8 mouse cellular contexts compared by ENCODE assay signal in the genomic region with DNA sequence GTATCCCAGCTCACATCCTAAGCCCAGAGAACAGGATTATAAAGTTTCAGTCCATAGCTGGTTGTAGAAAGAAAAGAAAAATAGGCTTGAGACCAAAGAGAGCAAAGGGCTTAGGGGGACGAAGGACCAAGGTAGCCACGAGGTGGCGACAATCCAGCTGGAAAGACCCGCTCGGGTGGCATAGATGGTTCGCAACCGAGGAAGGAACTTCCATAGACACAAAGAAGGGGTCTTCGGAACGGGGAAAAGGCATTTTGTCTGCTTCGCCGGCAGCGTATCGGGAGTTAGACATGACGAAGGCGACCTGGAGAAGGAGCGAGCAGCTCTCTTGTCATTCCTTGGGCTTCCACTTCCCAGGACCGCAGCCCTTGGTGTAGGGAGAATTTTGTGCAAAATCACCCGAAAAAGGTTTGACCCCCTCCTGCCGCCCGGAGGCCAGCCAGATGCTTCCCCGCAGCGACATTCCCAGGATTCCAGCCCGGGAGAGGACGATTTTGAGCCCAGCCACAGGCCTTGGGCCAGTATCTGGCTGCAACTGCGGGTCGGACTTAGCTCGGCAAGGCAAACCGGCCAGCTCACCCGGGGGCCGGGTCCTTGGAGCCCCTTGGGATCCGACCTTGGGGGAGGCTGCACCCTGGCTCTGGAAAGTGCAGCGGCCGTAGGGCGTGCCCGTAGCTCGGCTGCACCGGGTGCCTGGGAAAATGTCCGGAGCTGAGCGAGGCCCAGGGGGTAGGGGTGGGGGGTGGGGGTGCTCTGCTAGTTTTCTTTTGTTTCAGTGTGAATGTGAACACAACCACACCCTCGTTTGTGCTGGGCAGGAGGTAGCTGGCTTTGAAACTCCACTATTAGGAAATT.
DNase-seq lines count a peak whose midpoint lies in the region; ATAC-seq and TF ChIP-seq lines count a peak whose summit lies in the region.

No protein-coding gene starts in this region.

- peak; percentile 66 for DNase-seq in c-Kit-positive CD71-negative TER-119-negative erythroid progenitor cells, embryonic 14.5 days (ENCODE audit: low read depth)
- peak; percentile 87 to 89 for DNase-seq in heart, postnatal 10 days
- DNase-seq in kidney, postnatal 36 days: peak; percentile 82 to 92
- DNase-seq in stomach, postnatal 0 days (ENCODE audit: low spot score): peak; percentile 82

- H3K4me3 ChIP-seq in E14TG2a.4 (replicated peaks; ENCODE audit: low read length): peak overlapping the region; percentile 88
- H3K4me3 ChIP-seq in forebrain, embryonic 13.5 days: peak overlapping the region; percentile 68
- peak overlapping the region; percentile 65 for H3K4me3 ChIP-seq in liver, embryonic 16.5 days (ENCODE audit: low read depth, low read length)
- H3K4me3 ChIP-seq in neural tube, embryonic 12.5 days: peak overlapping the region; percentile 59
- peak overlapping the region; percentile 64 for H3K4me3 ChIP-seq in stomach, postnatal 0 days (ENCODE audit: low read depth, low read length)

- H3K9ac ChIP-seq in forebrain, embryonic 13.5 days: peak overlapping the region; percentile 89
- H3K9ac ChIP-seq in liver, embryonic 16.5 days (ENCODE audit: low read depth, low read length): peak overlapping the region; percentile 70
- peak overlapping the region; percentile 88 for H3K9ac ChIP-seq in neural tube, embryonic 12.5 days
- peak overlapping the region; percentile 92 for H3K9ac ChIP-seq in stomach, postnatal 0 days (ENCODE audit: low read length)

- H3K27ac ChIP-seq in forebrain, embryonic 13.5 days: peak overlapping the region; percentile 90
- H3K27ac ChIP-seq in liver, embryonic 16.5 days (ENCODE audit: low read length): peak overlapping the region; percentile 73
- H3K27ac ChIP-seq in neural tube, embryonic 12.5 days: peak overlapping the region; percentile 83
- peak overlapping the region; percentile 97 for H3K27ac ChIP-seq in stomach, postnatal 0 days (replicated peaks)

- TF ChIP-seq CTCF in E14TG2a.4 (conservative IDR thresholded peaks at IDR 0.05; ENCODE audit: low read length): peak; percentile 54
- TF ChIP-seq CTCF in stomach, postnatal 0 days (IDR thresholded peaks at IDR 0.05; ENCODE audit: low read depth): peak; percentile 85

- H3K4me2 ChIP-seq in forebrain, embryonic 13.5 days: peak overlapping the region; percentile 95
- peak overlapping the region; percentile 91 for H3K4me2 ChIP-seq in liver, embryonic 16.5 days (ENCODE audit: low read depth, low read length)
- peak overlapping the region; percentile 90 for H3K4me2 ChIP-seq in neural tube, embryonic 12.5 days (replicated peaks)
- peak overlapping the region; percentile 98 for H3K4me2 ChIP-seq in stomach, postnatal 0 days (replicated peaks; ENCODE audit: low read depth)

- peaks cover 65% of the 10 kb centered on the region for H3K4me1 ChIP-seq in E14TG2a.4 (replicated peaks; ENCODE audit: low read depth, low read length)
- peaks cover 23% of the 10 kb centered on the region; the same call in 1 of the 2 replicates for H3K4me1 ChIP-seq in forebrain, embryonic 13.5 days
- H3K4me1 ChIP-seq in liver, embryonic 16.5 days (ENCODE audit: control insufficient read depth, low read depth, low read length): peaks cover 5% of the 10 kb centered on the region
- peaks cover 10% of the 10 kb centered on the region; the same call in 1 of the 2 replicates for H3K4me1 ChIP-seq in neural tube, embryonic 12.5 days
- 0 out of 2 replicates have a peak, but pooled peaks cover 2% of the 10 kb centered on the region for H3K4me1 ChIP-seq in stomach, postnatal 0 days (replicated peaks; ENCODE audit: control insufficient read depth, insufficient read depth)

- intact Hi-C loops in heart, postnatal 10 days (cut with DNase I): loop anchor here (1.0 to 5.0 kb wide), 4 partner anchors 48 to 255 kb away; partner anchors contain the start of gene Foxn2

- TF ChIP-seq EP300 in stomach, postnatal 0 days (optimal IDR thresholded peaks at IDR 0.05): no peak

- ATAC-seq in forebrain, embryonic 13.5 days: peak; percentile 82
- peak; percentile 49 for ATAC-seq in liver, embryonic 16.5 days (ENCODE audit: low read depth)
- peak; percentile 83 for ATAC-seq in neural tube, embryonic 12.5 days (ENCODE audit: low FRiP score, low read depth)
- ATAC-seq in stomach, postnatal 0 days (ENCODE audit: low FRiP score, low TSS enrichment): peak; percentile 76

- H3K9me3 ChIP-seq in E14TG2a.4 (ENCODE audit: low read length): no peaks in the 10 kb centered on the region
- no peaks in the 10 kb centered on the region for H3K9me3 ChIP-seq in forebrain, embryonic 13.5 days (replicated peaks)
- no peaks in the 10 kb centered on the region for H3K9me3 ChIP-seq in liver, embryonic 16.5 days (replicated peaks; ENCODE audit: control insufficient read depth, low read length)
- H3K9me3 ChIP-seq in neural tube, embryonic 12.5 days: no peaks in the 10 kb centered on the region
- H3K9me3 ChIP-seq in stomach, postnatal 0 days (ENCODE audit: control insufficient read depth, low read length): no peaks in the 10 kb centered on the region

- no peaks in the 10 kb centered on the region for H3K27me3 ChIP-seq in E14TG2a.4 (ENCODE audit: insufficient read depth, low read length)
- no peaks in the 10 kb centered on the region for H3K27me3 ChIP-seq in forebrain, embryonic 13.5 days
- H3K27me3 ChIP-seq in liver, embryonic 16.5 days (ENCODE audit: control insufficient read depth, insufficient read depth, low read depth, low read length): no peaks in the 10 kb centered on the region
- no peaks in the 10 kb centered on the region for H3K27me3 ChIP-seq in neural tube, embryonic 12.5 days (replicated peaks)
- no peaks in the 10 kb centered on the region for H3K27me3 ChIP-seq in stomach, postnatal 0 days (ENCODE audit: control insufficient read depth, insufficient read depth, low read length)

- H3K36me3 ChIP-seq in E14TG2a.4 (ENCODE audit: insufficient read depth, low read length): no peaks in the 10 kb centered on the region
- H3K36me3 ChIP-seq in forebrain, embryonic 13.5 days (ENCODE audit: poor library complexity, severe bottlenecking): no peaks in the 10 kb centered on the region
- H3K36me3 ChIP-seq in liver, embryonic 16.5 days (ENCODE audit: control insufficient read depth, insufficient read depth): no peaks in the 10 kb centered on the region
- no peaks in the 10 kb centered on the region for H3K36me3 ChIP-seq in neural tube, embryonic 12.5 days
- H3K36me3 ChIP-seq in stomach, postnatal 0 days (ENCODE audit: control insufficient read depth, insufficient read depth, low read length): no peaks in the 10 kb centered on the region

- WGBS in forebrain, embryonic 13.5 days: under 1% methylated on average over 40 of the region's 40 CpGs
- under 1% methylated on average over 40 of the region's 40 CpGs for WGBS in liver, embryonic 16.5 days (ENCODE audit: insufficient replicate concordance)
- 1% methylated on average over 40 of the region's 40 CpGs for WGBS in neural tube, embryonic 12.5 days
- under 1% methylated on average over 40 of the region's 40 CpGs for WGBS in stomach, postnatal 0 days

Comparison
In these comparisons a context has a peak if more than half of its experiments do, and no peak if none do; other contexts are left out.
1. Peak in every context shown above with its lines: DNase-seq, ATAC-seq, H3K4me3 ChIP-seq and H3K27ac ChIP-seq.